Mouse (Mus musculus) c-Kit-positive CD71-positive TER-119-positive erythroid progenitor cells, embryonic 14.5 days (primary cell): ENCODE results near the gene Nos1ap.

ENCODE experiments used
- DNase-seq: peaks from one replicate; pipeline ENCODE4 v3.0.0-alpha.2; 2013; ENCODE audit warnings: low spot score

Gene Nos1ap

DNA sequence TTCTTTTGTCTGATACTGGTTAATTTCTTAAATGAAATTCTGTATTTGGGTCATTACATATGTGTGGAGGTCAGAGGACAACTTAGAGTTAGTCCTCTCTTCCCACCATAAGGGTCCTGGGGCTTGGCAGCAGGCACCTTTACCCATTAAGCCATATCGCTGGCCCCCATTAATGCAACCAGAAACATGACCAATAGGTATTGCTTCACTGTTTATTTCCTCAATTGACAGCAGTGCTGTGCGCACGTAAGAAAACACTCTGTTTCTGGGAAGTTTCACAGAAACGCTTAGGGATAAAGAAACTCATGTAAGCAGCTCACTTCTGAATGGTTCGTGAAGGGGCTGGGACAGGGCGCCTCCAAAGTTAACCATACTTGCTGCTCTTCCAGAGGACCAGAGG lies 44.4 kb downstream of the Nos1ap start:
- DNase-seq, result no peak

DNA sequence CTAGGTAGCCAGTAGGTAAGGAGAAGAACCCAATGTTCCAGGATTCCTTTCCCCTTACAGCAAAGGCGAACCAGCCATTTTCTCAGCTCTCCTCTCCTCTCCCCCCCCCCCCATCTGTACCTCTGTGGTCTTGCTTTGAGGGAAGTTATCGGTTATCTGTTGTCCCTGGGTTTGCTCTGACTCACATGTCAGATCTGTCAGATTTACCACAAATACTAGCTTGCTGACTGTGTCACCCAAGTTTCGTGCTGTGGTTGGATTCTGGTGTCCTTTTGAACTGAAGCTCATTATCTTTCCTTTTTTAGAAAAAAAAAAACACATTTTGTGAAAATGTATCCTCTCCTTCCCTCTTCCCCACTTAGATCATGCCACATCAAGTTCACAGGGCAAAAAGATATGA lies 50.2 kb downstream of the Nos1ap start:
- no peak for DNase-seq

DNA sequence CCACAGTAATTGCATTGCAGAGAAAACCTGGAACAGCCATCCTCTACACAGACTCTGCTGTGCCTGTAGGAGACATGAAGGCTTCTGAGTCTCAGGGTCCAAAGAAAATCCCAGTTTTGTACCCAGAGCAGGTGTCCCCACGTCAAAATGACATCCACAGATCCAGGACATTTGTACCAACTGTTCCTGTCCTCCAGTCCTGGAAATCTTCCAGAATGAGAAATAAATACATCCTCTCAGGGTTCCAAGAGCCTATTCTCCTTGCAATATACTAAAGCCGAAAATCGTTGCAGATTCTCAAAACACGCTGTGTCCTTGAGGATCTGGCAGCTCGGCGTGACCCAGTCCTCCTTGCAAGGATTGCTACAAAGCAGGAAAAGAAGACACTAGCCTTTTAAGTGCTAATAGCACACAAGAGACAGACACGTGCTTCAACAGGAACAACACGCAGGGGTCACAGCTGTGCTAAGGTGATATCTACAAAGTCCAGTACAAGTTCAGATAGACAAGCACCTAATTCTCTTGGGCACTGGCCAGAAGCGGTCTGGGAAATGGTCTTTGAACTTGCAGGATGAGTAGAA lies 51.1 kb downstream of the Nos1ap start:
- no peak for DNase-seq

DNA sequence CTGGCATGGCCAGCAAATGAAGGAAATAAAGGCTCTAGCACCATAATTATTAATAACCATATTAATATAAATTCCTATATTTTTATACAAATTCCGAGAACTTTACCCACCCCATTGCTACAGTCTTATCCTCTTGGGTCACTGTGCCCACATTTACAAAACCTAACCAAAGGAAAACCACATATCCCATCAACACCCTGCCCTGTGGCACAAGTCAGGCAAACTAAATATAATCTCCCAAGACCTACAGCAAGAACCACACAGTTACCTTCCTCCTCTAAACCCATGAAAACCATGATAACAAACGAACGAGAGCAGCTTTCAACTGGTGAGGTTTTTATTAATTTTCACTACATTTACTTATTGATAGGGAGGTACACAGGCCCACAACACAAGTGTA lies 53.3 kb downstream of the Nos1ap start:
- DNase-seq, result no peak

DNA sequence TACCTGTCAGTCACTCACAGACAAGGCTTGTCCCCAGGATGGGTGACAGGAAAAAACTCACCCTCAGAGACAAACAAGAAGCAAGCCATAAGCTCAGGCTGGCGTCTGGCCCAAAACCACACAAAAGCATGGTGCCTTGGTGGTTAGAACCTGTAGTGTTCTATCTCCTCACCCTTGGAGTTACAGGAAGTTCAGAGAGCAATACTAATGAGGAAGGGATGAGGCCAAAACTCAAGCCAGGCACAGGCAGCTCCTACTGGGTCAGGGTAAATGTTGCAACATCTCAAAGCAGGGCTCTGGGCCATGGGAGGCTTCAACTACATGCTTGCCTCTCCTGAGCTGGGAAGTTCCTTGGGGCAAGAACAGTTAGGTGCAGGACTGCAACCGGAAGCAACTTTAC lies 54.4 kb downstream of the Nos1ap start:
- no peak for DNase-seq

DNA sequence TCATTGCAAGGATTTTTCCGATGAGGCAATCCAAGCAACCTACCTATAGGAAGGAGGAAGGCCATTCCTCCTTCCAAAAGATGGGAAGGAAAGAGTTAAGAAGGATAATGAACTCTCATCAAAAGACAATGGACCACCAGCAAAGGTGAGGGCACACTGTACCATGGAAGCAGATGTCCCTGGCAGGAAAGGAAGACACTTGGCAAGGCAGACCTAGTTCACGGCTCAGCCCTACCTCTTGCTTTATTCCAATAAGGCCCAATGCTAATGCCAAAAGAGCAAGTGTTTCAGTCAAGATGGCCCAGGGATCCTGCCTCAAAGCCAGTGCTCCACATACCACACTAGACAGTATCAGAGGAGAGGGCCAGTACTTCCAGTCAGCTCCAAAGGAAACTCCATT lies 58.4 kb downstream of the Nos1ap start:
- DNase-seq, result no peak

DNA sequence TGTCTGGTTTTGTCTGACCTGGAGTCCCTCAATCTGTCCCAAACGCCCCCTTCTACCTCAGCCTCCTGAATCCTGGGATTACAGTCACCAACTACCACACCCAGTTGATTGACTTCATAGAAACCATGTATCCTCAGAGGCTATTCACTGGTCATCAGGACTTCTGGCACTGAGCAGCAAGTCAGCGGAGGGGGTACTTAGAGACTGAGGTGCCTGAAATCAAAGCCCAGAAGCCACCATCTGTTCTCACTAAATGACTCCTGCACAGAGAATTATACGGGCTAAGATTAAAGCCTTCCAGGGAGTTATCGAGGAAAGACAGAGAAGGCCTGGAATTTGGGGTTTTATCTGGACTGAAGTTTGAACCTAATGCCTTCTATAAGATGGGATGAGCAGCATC lies 59.2 kb downstream of the Nos1ap start:
- DNase-seq, result no peak

DNA sequence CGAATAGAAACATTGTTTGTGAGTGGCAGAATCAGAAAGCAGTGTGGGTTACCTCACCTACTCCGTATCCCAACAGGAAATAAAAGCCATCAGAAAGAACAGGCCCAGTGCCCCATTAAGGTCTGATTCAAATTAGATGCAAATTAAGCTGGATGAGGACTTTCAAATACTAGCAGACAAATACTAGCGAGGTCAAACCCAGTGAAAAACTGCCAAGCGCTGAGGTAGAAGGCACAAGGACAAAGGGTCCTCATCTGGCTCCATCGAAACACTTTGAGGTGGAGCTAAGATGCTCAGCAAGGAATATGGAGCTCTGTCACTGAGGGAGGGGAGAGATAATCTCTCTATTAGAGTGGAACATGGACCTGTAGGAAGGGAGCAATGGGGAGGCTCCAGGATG lies 66.8 kb downstream of the Nos1ap start:
- no peak for DNase-seq

DNA sequence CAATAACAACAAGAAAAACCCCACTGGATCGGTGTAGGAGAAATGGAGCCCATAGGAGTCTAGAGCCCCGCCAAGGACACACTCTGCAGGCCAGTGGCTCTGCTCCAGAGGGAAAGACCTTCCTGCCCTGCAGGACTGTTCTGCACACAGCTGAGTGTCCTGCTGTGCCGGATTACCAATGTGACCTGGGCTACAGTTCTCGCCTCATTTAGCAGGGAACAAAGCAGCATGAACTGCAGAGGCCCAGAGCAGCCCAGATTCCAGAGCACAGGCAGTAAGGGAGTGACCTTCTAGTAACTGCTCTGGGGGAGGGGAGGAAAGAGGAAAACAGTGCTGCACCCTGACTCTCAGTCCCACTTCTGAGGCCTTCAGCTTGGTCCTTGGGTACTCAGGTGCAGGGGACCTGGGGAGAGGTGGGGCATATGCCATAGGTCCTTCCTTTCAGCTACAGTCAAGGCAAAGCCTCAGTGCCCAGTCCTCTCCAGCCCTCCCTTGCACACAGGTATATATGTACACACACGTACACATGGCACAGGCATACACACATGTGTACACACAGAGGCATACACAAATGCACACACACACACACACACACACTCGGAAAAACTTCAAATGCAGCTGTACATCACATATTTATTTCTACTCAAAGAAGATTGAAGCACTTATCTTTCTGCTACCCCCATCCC lies 68.0 kb downstream of the Nos1ap start:
- no peak for DNase-seq

DNA sequence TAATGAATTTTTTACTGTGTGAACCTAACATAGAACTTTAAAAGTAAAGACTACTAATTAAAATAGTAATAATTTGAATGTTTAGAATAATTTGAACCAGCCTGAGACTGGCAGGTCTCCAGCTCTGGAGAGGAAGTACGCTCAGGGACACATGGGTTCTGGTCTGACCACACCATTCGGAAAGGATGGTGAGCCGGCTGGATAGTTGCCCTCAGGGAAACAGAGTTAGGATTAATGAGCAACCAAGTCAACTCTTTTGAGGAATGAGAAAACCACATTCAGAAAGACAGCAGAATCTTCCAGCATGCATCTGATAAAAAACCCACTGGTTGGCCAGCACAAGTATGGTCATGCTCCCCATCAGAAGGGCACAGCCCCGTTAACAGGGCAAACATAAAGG lies 69.5 kb downstream of the Nos1ap start:
- DNase-seq, result no peak

DNA sequence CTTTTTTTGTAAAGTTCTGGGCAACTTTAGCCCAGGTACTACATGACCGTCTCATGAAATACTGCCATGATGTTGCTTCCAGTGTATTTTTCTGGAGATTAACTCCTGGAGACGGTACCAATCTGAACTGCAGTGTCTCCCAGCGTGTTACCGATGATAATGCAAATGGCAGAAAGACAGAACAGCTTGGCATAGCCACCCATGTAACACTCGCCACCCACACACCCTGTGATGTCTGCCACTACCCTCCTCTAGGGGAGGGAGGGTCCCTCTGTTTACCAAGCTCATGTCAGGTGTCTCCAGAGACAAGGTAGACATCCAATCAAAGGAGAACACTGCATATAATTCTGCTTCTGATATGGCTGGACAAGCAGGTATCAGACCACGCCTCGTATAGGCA lies 70.0 kb downstream of the Nos1ap start:
- DNase-seq, result no peak

DNA sequence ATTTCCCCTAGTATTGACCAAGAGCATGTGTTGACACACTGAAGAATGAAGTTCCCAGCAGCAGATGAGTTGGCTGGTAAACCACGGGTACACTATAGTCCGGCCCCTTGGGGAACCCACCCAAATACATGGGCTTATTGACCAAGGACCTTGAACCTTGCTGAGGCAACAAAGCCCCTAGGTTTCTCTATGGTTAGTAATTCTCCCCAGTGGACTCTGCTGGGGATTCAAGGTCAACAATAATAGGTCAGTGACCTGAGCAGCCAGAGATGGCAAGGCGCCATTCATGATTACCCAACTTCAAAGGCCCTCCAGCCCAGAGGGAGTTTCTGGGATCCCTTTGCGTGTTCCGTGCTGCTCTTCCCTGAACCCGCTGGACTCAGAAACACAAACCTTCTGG lies 73.5 kb downstream of the Nos1ap start:
- DNase-seq, result no peak

DNA sequence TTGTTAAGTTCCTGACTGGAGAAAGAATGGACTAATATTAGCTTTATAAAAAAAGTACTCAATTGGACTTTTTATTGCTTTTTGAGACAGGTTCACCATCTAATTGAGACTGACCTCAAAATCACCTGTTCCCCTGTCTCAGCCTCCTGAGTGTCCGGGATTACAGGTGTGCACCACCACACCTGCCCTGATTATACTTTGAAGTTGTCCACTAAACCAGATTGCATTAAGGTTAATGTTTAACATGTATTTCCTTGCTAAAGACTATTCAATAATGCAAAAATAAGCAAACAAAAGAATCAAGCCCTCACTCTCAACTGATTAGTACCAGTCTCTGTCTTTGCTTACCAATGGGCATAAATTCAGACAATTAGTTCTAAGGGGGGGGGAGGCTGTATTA lies 74.2 kb downstream of the Nos1ap start:
- DNase-seq, result no peak

DNA sequence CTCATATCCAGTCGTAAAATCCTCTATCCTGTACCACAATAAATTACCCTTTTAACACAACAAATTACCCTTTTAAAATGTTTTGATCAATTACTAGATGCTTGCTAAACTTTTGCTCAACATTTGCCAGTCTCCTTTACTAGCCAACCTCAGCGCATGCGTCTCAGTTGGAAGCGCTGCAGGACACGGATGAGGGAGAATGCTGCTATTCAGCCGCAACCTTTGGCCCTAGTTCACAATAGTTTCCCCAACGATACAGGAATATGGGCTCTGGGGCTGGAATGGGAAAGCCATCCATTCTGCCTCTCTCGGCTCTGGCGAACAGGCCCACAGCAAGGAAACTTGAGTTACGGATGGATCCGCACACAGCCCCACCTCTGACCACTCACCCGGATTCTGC lies 75.4 kb downstream of the Nos1ap start:
- DNase-seq, result no peak

DNA sequence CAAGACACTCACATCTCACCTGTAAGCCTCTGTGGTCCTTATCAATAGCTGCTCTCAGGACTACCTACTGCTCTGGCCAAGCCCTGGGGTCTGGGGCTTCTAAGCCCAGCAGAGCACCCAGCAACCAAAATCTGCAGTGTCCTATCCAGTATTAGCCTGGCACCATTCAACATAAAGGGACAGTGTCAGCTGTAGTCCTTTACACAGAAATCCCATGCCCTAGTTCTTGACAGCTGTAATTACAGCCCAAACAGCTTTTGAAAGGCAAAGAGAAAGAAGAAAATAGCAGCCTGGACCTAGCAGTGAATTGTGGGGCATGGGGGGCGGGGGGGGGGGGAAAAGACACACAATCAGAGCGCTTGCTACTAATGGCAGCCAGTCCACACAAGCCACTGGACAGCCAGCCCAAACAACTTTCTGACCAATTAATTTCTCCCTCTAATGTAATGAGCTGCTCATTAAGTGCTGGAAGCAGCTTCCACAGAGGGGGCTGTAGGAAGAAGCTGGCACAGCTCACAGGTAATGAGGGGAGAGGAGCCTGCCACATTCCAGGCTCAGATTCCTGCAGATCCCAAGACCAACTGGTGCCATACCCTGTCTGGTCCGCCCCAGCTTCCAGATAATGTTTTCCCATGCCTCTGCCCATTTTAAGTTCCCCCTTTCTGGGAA lies 77.1 kb downstream of the Nos1ap start:
- no peak for DNase-seq

DNA sequence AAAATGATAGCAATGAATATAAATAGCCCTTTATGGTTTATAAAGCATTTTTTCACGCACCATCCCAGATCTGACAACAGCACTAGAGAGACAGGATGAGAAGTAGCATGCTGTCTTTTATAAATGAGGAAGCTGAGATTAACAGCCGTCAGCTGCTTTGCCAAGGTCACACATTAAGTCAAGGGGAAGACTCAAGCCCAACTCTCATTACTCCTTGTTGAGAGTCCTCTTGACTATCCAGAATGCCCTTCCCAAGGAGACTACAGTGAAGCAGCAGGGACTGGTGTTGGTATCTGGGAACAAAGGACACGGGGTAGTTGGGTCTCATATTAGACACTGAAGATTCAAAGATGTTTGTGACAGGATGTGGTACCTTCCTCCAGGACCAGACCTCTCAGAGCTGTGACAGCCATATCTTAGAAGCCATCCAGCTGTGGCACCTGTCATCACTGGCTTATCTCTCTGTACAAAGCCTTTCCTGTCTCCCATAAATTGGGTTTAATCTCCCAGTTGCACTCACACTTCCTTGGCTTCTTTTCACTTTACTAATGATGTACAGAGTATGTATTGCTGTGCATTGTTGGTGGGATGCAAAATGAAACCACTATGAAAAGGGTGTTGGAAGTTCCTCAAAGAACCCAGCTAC lies 78.9 kb downstream of the Nos1ap start:
- DNase-seq, result peak; percentile 2

DNA sequence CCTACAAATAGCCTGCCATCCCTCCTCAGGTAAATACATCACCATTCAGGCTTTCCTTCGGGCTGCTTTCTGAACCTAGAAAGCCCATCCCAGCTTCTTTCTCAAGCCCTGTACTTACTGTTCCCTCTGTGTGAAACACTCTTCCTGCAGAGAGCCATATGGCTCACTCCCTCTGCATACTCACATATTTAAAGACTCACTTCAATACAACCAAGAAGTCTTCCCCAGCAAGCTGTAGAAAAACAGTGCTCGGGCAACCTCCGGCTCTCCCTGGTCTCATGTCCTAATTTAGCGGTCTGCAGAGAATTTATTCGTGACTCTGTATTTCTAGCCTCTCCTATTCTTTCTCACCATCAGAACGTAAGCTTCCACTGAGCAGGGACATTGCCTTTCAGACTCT lies 83.4 kb downstream of the Nos1ap start:
- no peak for DNase-seq

DNA sequence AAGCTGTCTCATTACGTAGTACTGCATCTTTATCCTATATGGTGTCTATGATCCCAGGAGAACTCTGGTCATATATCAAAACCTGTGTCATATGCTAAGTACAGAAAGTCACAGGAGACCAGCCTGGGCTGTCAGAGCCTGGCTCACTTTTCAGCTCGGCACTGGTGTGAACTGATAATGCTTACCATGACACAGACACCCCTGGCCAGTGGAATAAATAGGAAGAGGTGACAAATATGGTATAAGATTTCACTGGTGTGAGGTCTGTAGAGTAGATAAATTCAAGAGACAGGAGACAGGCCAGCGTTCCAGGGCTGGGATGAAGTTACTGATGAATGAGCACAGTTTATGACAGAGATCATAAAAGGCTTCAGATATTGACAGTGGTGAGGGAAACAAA lies 84.6 kb downstream of the Nos1ap start:
- no peak for DNase-seq

DNA sequence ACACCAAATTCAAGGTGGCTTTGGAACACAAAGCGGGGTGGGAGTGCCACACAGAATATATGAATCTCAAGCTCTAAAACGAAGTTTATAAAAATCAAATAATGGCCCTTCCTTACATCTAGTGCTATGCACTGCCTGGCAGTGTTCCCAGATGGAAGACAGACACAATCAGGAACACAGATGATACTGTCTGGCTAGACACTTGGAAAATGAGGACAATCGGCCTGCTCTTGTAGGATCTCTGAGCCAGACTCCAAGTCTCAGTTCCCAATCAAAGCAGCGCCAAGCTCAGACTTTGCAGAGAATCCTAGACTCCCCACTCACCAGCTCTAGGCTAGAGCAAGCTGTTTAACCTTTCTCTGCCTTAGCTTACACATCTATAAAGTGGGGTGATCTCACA lies 85.3 kb downstream of the Nos1ap start:
- no peak for DNase-seq

DNA sequence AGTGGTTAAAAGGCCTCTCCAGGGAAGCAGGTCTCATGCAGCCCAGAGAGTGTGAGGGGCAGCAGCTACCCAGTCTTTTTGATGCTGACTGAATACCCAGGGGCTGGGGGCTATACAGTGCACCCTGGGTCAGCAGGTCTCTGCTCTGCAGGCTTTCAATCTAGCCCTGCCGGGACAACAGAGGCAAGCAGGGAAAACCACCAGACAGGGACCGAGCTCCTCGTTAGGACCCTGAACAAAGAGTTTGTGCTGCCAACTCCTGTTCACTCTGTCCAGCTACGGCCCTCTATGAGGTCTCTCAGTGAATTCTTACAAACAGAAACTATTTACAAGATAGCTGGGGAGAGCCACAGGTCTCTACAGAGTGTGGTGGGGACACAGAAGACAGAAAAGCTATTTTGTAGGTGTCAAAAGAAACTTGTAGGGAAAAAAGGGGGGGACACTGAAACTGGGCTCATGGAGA lies 86.4 kb downstream of the Nos1ap start:
- DNase-seq, result no peak

DNA sequence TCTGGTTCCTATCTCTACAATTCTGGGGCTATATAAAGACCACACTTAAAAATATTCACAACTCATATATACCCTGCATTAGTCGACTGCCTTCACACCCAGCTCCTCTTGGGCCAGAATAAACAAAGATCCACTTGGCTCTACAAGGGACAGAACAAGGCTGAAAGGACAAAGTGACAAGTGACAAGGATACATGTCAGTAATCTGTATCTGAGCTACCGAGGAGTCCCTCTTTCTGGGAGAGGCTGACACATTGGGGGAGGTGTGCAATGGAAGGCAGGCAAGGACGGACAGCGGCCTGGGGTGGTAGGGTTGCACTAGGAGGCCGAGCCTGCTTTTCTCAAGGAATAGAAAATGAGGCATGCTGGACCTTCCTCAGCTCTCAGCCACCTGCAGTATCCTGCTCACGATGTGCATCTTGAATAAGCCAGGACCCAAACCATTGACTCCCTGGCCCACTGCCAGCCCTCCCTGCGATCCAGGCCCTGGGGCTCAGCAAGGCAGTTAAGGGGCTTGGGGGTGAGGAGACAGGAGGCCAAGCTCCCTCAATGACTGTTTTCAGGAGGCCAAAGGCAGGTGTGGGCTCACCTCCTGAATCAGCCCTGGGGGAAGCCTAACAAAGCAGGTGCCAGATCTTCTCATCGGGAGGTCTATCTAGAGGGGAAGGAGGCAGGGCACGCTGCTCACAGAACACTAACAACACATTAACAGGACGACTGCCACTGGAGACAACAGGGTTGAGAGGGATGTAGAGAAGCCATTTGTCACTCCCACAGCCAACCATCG lies 87.0 kb downstream of the Nos1ap start:
- DNase-seq, result no peak

DNA sequence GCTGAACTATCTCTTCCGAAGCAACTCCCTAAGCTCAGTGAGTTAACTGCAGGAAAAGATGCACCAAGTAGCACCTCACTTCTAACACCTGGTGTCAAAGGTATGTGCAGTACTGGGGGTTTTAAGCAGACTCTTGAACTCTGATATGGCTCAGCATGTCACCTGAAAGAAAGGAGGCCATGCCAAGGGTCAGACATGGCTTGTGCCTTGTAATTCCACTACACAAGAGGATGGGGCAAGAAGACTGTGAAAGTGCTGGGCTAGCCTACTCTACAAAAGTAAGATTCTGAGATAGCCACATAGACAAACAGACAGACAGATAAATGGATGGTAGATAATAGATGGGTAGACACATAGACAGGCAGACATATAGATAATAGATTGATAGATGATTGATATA lies 87.7 kb downstream of the Nos1ap start:
- no peak for DNase-seq
